Mouse (Mus musculus): ENCODE data around the gene Pde8a.

The Pde8a gene

GRCm38 (mm10) chr7:81212261-81212681 is 1.1 kb upstream of the Pde8a start:
- peak in 1 of 2 experiments; percentile 13 for DNase-seq

- peak; percentile 58 to 66 for DNase-seq
These were observed 574 bp upstream of the Pde8a start for GRCm38 (mm10) chr7:81212697-81213346.

GRCm38 (mm10) chr7:81214153-81214907 is 934 bp downstream of the Pde8a start:
- DNase-seq, result no peak

GRCm38 (mm10) chr7:81215950-81216349 is 2.6 kb downstream of the Pde8a start:
- no peak for DNase-seq

GRCm38 (mm10) chr7:81219321-81219720 is 5.9 kb downstream of the Pde8a start:
- DNase-seq, result no peak

GRCm38 (mm10) chr7:81220381-81220780 is 7.0 kb downstream of the Pde8a start:
- DNase-seq, result no peak

- DNase-seq, result peak in 1 of 2 experiments; percentile 10
These were observed 10.9 kb downstream of the Pde8a start for GRCm38 (mm10) chr7:81224260-81224659.

- no peak for DNase-seq
These were observed 16.8 kb downstream of the Pde8a start for GRCm38 (mm10) chr7:81230091-81230792.

- no peak for DNase-seq
These were observed 19.3 kb downstream of the Pde8a start for GRCm38 (mm10) chr7:81232674-81233073.

GRCm38 (mm10) chr7:81235117-81235516 is 21.7 kb downstream of the Pde8a start:
- no peak for DNase-seq

- DNase-seq, result no peak
These were observed 22.3 kb downstream of the Pde8a start for GRCm38 (mm10) chr7:81235600-81236223.

GRCm38 (mm10) chr7:81243361-81243760 is 30.0 kb downstream of the Pde8a start:
- DNase-seq, result no peak

- no peak for DNase-seq
These were observed 36.5 kb downstream of the Pde8a start for GRCm38 (mm10) chr7:81249854-81250279.

- DNase-seq, result no peak
These were observed 37.2 kb downstream of the Pde8a start for GRCm38 (mm10) chr7:81250601-81251000.

- DNase-seq, result no peak
These were observed 38.1 kb downstream of the Pde8a start for GRCm38 (mm10) chr7:81251521-81251920.

- no peak for DNase-seq
These were observed 39.9 kb downstream of the Pde8a start for GRCm38 (mm10) chr7:81253317-81253716.

- no peak for DNase-seq
These were observed 41.2 kb downstream of the Pde8a start for GRCm38 (mm10) chr7:81254579-81254978.

- DNase-seq, result no peak
These were observed 42.1 kb downstream of the Pde8a start for GRCm38 (mm10) chr7:81255456-81255855.

GRCm38 (mm10) chr7:81256773-81257172 is 43.4 kb downstream of the Pde8a start:
- DNase-seq, result no peak

- DNase-seq, result no peak
These were observed 48.2 kb downstream of the Pde8a start for GRCm38 (mm10) chr7:81261548-81261947.

- no peak for DNase-seq
These were observed 59.5 kb downstream of the Pde8a start for GRCm38 (mm10) chr7:81272908-81273307.

- DNase-seq, result no peak
These were observed 65.6 kb downstream of the Pde8a start for GRCm38 (mm10) chr7:81278966-81279365.

- no peak for DNase-seq
These were observed 67.8 kb downstream of the Pde8a start for GRCm38 (mm10) chr7:81281240-81281639.

All from cerebellum, postnatal 25 days (tissue).